Mouse (Mus musculus) neural tube, embryonic 15.5 days (tissue): ENCODE data around the gene Hist1h3d. TPM values are rescaled to one million over a fixed set of nuclear protein-coding genes. Genes with fewer than 3 reads are reported as not detected.
"Not testable (repeated sequence)": the region's sequence is repeated elsewhere in the genome, so short reads cannot be mapped to it uniquely, and the experiment has no call there.

Experiments
- ATAC-seq: fragments of 200-750 bp; cut with Nextera tagmentation; 2 replicates; pipeline ENCODE4 v1.8.0; 2017; ENCODE audit warnings: mild to moderate bottlenecking, moderate TSS enrichment, moderate library complexity; ENCODE audit not compliant: low FRiP score
- H3K27ac ChIP-seq: fragments of 300-500 bp; sonication (generic); replicated peaks from 2 replicates; pipeline ENCODE4 v1.5.1; 2015; ENCODE audit warnings: mild to moderate bottlenecking, inconsistent platforms
- H3K27me3 ChIP-seq: fragments of 300-500 bp; sonication (generic); replicated peaks from 2 replicates; pipeline ENCODE4 v1.6.1; 2015; ENCODE audit warnings: inconsistent platforms
- H3K36me3 ChIP-seq: fragments of 300-500 bp; sonication (generic); 2 replicates; pipeline ENCODE4 v1.6.1; 2015; ENCODE audit warnings: inconsistent platforms
- H3K4me1 ChIP-seq: fragments of 300-500 bp; sonication (generic); 2 replicates; pipeline ENCODE4 v1.6.1; 2015; ENCODE audit warnings: inconsistent platforms
- H3K4me2 ChIP-seq: fragments of 300-500 bp; sonication (generic); 2 replicates; pipeline ENCODE4 v1.6.1; 2015; ENCODE audit warnings: inconsistent platforms, mild to moderate bottlenecking, moderate library complexity
- H3K4me3 ChIP-seq: fragments of 300-500 bp; sonication (generic); replicated peaks from 2 replicates; pipeline ENCODE4 v1.5.1; 2015; ENCODE audit warnings: mild to moderate bottlenecking, inconsistent platforms
- H3K9ac ChIP-seq: fragments of 300-500 bp; sonication (generic); replicated peaks from 2 replicates; pipeline ENCODE4 v1.6.1; 2015; ENCODE audit warnings: mild to moderate bottlenecking, inconsistent platforms
- H3K9me3 ChIP-seq: fragments of 300-500 bp; sonication (generic); replicated peaks from 2 replicates; pipeline ENCODE4 v1.6.1; 2016; ENCODE audit warnings: inconsistent platforms
- WGBS: fragments of 180-500 bp; shearing (Covaris S2); methylation state at CpG from one replicate; pipeline ENCODE4 v1.1.7; 2015; ENCODE audit warnings: mixed read lengths; 5-methylcytosine and 5-hydroxymethylcytosine counted together
- microRNA-seq: library from miRNA; unstranded; fragments of <30 nt; microRNA quantifications from one replicate; pipeline ENCODE4, GENCODE M21; 2017
- polyA plus RNA-seq: library from polyadenylated mRNA; unstranded; fragments of >200 nt; fragmentation: Nextera tagmentation; extraction: Ambion mirVana; gene quantifications from 2 replicates; pipeline ENCODE4 v1.2.1, GENCODE M21; 2015

The Hist1h3d gene
- polyA plus RNA-seq, 1 experiment from 2014 or later = 0.88 TPM

GRCm38 (mm10) chr13:23621532-23622174 is 46.1 kb downstream of the Hist1h3d start:
- Histone ChIP-seq H3K4me2 (peak overlapping the region; percentile 99), H3K4me1 (peaks cover 26% of the 10 kb centered on the region), H3K27ac (peak overlapping the region; percentile 95), H3K9me3 (no peaks in the 10 kb centered on the region), H3K9ac (peak overlapping the region; percentile 77), H3K4me3 (peak overlapping the region; percentile 58), H3K27me3 (no peaks in the 10 kb centered on the region), H3K36me3 (no peaks in the 10 kb centered on the region)
- peak; percentile 90 for ATAC-seq
- WGBS = under 1% methylated on average over 18 of the region's 18 CpGs

GRCm38 (mm10) chr13:23622175-23622671 is 46.7 kb downstream of the Hist1h3d start, which contains the start of gene Hist1h1e:
TSS of gene Hist1h1e (minus strand) at chr13:23622558.
- H3K27me3 ChIP-seq, H3K9me3 ChIP-seq, H3K36me3 ChIP-seq: not testable (repeated sequence)
- peak within 1 kb of the TSS; percentile 58 for H3K4me3 ChIP-seq
- WGBS = under 1% methylated on average over 53 of the region's 53 CpGs
- H3K4me2 ChIP-seq = peak within 1 kb of the TSS; percentile 99
- peaks cover 26% of the 10 kb centered on the region for H3K4me1 ChIP-seq
- peak; percentile 91 for ATAC-seq
- H3K9ac ChIP-seq = peak within 1 kb of the TSS; percentile 77
- H3K27ac ChIP-seq = peak within 1 kb of the TSS; percentile 95

GRCm38 (mm10) chr13:23622861-23623450 is 47.4 kb downstream of the Hist1h3d start:
- WGBS = 26% methylated on average over 7 of the region's 7 CpGs
- peak overlapping the region; percentile 99 for H3K4me2 ChIP-seq
- no peaks in the 10 kb centered on the region for H3K27me3 ChIP-seq
- no peaks in the 10 kb centered on the region for H3K36me3 ChIP-seq
- H3K9ac ChIP-seq = peak overlapping the region; percentile 37; the same call in 1 of the 2 replicates
- H3K9me3 ChIP-seq = no peaks in the 10 kb centered on the region
- ATAC-seq = no peak
- H3K27ac ChIP-seq = peak overlapping the region; percentile 95
- peaks cover 26% of the 10 kb centered on the region for H3K4me1 ChIP-seq
- peak overlapping the region; percentile 58 for H3K4me3 ChIP-seq

Small RNA genes within 50 kb of the gene (microRNA-seq; reads per million reads assigned to microRNA genes)
- not detected for gene Gm44297
- gene Gm44359 = not detected
- gene Gm44394 = not detected

Other genes starting within 250 kb of the Hist1h3d start
- 46.2 and 49.0 TPM in 2 replicates for gene Zfp322a, start 206.6 kb upstream of the Hist1h3d start, polyA plus RNA-seq
- gene Abt1, start 151.9 kb upstream of the Hist1h3d start, polyA plus RNA-seq = 9.3 and 10.3 TPM in 2 replicates
- 0.15 TPM in 1 of 2 replicates, not detected in the other for gene Btn1a1, start 109.9 kb upstream of the Hist1h3d start, polyA plus RNA-seq
- 0.14 and 0.22 TPM in 2 replicates for gene Btn2a2, start 86.9 kb upstream of the Hist1h3d start, polyA plus RNA-seq
- 1.5 and 4.5 TPM in 2 replicates for gene Hist1h4h, start 44.7 kb upstream of the Hist1h3d start, polyA plus RNA-seq
- gene Hist1h2af, start 41.9 kb upstream of the Hist1h3d start, polyA plus RNA-seq = 0.77 TPM in 1 of 2 replicates, not detected in the other
- gene Hist1h3g, start 40.3 kb upstream of the Hist1h3d start, polyA plus RNA-seq = 0.51 and 0.64 TPM in 2 replicates
- gene Hist1h2bh, start 32.4 kb upstream of the Hist1h3d start, polyA plus RNA-seq = 0.22 and 0.51 TPM in 2 replicates
- gene Hist1h3f, start 31.7 kb upstream of the Hist1h3d start, polyA plus RNA-seq = not detected in 2 replicates
- not detected in 2 replicates for gene Hist1h4f, start 24.1 kb upstream of the Hist1h3d start, polyA plus RNA-seq
- 0.09 and 0.13 TPM in 2 replicates for gene Hist1h1d, start 22.5 kb upstream of the Hist1h3d start, polyA plus RNA-seq
- 1.1 and 1.7 TPM in 2 replicates for gene Hist1h3e, start 13.4 kb upstream of the Hist1h3d start, polyA plus RNA-seq
- 12.5 and 25.5 TPM in 2 replicates for gene Hist1h2ae, start 4.5 kb upstream of the Hist1h3d start, polyA plus RNA-seq
- gene Hist1h2bg, start 4.4 kb upstream of the Hist1h3d start, polyA plus RNA-seq = 2.2 and 2.9 TPM in 2 replicates
- gene Hist1h2bf, start 1.6 kb upstream of the Hist1h3d start, polyA plus RNA-seq = 2.7 TPM in 1 of 2 replicates, not detected in the other
- gene Hist1h2ad, start 1.4 kb upstream of the Hist1h3d start, polyA plus RNA-seq = 0.97 TPM in 1 of 2 replicates, not detected in the other
- gene Hist1h4d, start 5.8 kb downstream of the Hist1h3d start, polyA plus RNA-seq = 31.8 and 54.1 TPM in 2 replicates
- gene Hist1h2be, start 45.4 kb downstream of the Hist1h3d start, polyA plus RNA-seq = 1.7 and 2.0 TPM in 2 replicates
- gene Hist1h1e, start 46.8 kb downstream of the Hist1h3d start, polyA plus RNA-seq = 4.3 and 7.0 TPM in 2 replicates
- gene Hist1h2ac, start 108.2 kb downstream of the Hist1h3d start, polyA plus RNA-seq = 0.26 and 0.54 TPM in 2 replicates
- gene Hist1h2bc, start 108.4 kb downstream of the Hist1h3d start, polyA plus RNA-seq = 18.4 and 26.8 TPM in 2 replicates
- gene Hist1h1t, start 120.1 kb downstream of the Hist1h3d start, polyA plus RNA-seq = not detected in 2 replicates
- 2.7 and 2.8 TPM in 2 replicates for gene Hist1h4c, start 122.7 kb downstream of the Hist1h3d start, polyA plus RNA-seq
- gene Hfe, start 135.1 kb downstream of the Hist1h3d start, polyA plus RNA-seq = 3.7 and 4.6 TPM in 2 replicates
- gene Hist1h1c, start 163.0 kb downstream of the Hist1h3d start, polyA plus RNA-seq = 7.4 and 13.8 TPM in 2 replicates
- gene Hist1h3c, start 169.8 kb downstream of the Hist1h3d start, polyA plus RNA-seq = 0.78 and 2.4 TPM in 2 replicates
- gene Hist1h2bb, start 171.0 kb downstream of the Hist1h3d start, polyA plus RNA-seq = 0.83 TPM in 1 of 2 replicates, not detected in the other
- gene Hist1h2ab, start 175.4 kb downstream of the Hist1h3d start, polyA plus RNA-seq = 3.0 and 12.1 TPM in 2 replicates
- gene Hist1h3b, start 176.5 kb downstream of the Hist1h3d start, polyA plus RNA-seq = 1.2 and 2.0 TPM in 2 replicates
- gene Hist1h4b, start 181.2 kb downstream of the Hist1h3d start, polyA plus RNA-seq = 1.0 and 2.6 TPM in 2 replicates
- gene Hist1h4a, start 185.5 kb downstream of the Hist1h3d start, polyA plus RNA-seq = not detected in 2 replicates
- 1.4 and 2.3 TPM in 2 replicates for gene Hist1h3a, start 186.6 kb downstream of the Hist1h3d start, polyA plus RNA-seq
- 0.44 and 0.60 TPM in 2 replicates for gene Hist1h1a, start 187.9 kb downstream of the Hist1h3d start, polyA plus RNA-seq
- 0.09 TPM in 1 of 2 replicates, not detected in the other for gene Trim38, start 194.2 kb downstream of the Hist1h3d start, polyA plus RNA-seq
- gene Slc17a2, start 231.2 kb downstream of the Hist1h3d start, polyA plus RNA-seq = not detected in 2 replicates